Mouse (Mus musculus) gastrocnemius, postnatal 14 days (tissue): Measurements from ENCODE around the gene Spen. TPM values are rescaled to one million over a fixed set of nuclear protein-coding genes. Genes with fewer than 3 reads are reported as not detected.

Source experiments
- DNase-seq: peaks from one replicate; pipeline ENCODE4 v3.0.0; 2021; ENCODE audit warnings: mixed read lengths
- intact Hi-C: fragments of 180-260 bp; cut with DNase I; formaldehyde crosslinking; loops from one replicate; pipeline ENCODE4 v1.15.1; 2025; ENCODE audit warnings: low total_unique reads
- total RNA-seq, 2 experiments: library from RNA; stranded (reverse); gene quantifications; 2 replicates each; pipeline ENCODE4 v1.2.3; 2021

Gene Spen
- total RNA-seq, 2 experiments from 2014 or later, result 20.1 to 22.1 TPM

GRCm38 (mm10) chr4:141460481-141460880 lies 77.9 kb downstream of the Spen start:
- no peak for DNase-seq
- intact Hi-C loops, result no loop called here

- no peak for DNase-seq
- intact Hi-C loops, result no loop called here
These were observed 78.6 kb downstream of the Spen start for GRCm38 (mm10) chr4:141459766-141460165.

GRCm38 (mm10) chr4:141458888-141459287 lies 79.5 kb downstream of the Spen start:
- no peak for DNase-seq
- intact Hi-C loops, result no loop called here

GRCm38 (mm10) chr4:141458236-141458635 lies 80.2 kb downstream of the Spen start:
- DNase-seq, result peak; percentile 76
- intact Hi-C loops, result no loop called here

- intact Hi-C loops, result no loop called here
- DNase-seq, result no peak
These were observed 82.0 kb downstream of the Spen start for GRCm38 (mm10) chr4:141456193-141456938.

- DNase-seq, result no peak
- intact Hi-C loops, result no loop called here
These were observed 82.9 kb downstream of the Spen start for GRCm38 (mm10) chr4:141455526-141455925.

GRCm38 (mm10) chr4:141454581-141455350 lies 83.6 kb downstream of the Spen start:
- no peak for DNase-seq
- intact Hi-C loops, result no loop called here

- intact Hi-C loops, result no loop called here
- no peak for DNase-seq
These were observed 86.4 kb downstream of the Spen start for GRCm38 (mm10) chr4:141451916-141452450.

GRCm38 (mm10) chr4:141451251-141451650 lies 87.1 kb downstream of the Spen start:
- DNase-seq, result no peak
- intact Hi-C loops, result no loop called here

- intact Hi-C loops, result no loop called here
- no peak for DNase-seq
These were observed 92.2 kb downstream of the Spen start for GRCm38 (mm10) chr4:141446211-141446610.

GRCm38 (mm10) chr4:141445328-141445720 lies 93.1 kb downstream of the Spen start:
- intact Hi-C loops, result no loop called here
- no peak for DNase-seq

GRCm38 (mm10) chr4:141444451-141445327 lies 93.7 kb downstream of the Spen start, which contains the start of gene Zbtb17:
TSS of gene Zbtb17 (plus strand) at chr4:141444654.
- intact Hi-C loops, result no loop called here
- peak; percentile 90 for DNase-seq

GRCm38 (mm10) chr4:141443641-141444429 lies 94.6 kb downstream of the Spen start:
- intact Hi-C loops, result no loop called here
- DNase-seq, result no peak

- no peak for DNase-seq
- intact Hi-C loops, result no loop called here
These were observed 97.5 kb downstream of the Spen start for GRCm38 (mm10) chr4:141440877-141441276.

- intact Hi-C loops, result no loop called here
- no peak for DNase-seq
These were observed 99.2 kb downstream of the Spen start for GRCm38 (mm10) chr4:141439083-141439803.

GRCm38 (mm10) chr4:141435974-141436373 lies 102.4 kb downstream of the Spen start, which contains the start of gene Srarp:
TSS of gene Srarp (minus strand) at chr4:141436105.
- no peak for DNase-seq
- intact Hi-C loops, result no loop called here

- intact Hi-C loops, result no loop called here
- DNase-seq, result no peak
These were observed 105.2 kb downstream of the Spen start for GRCm38 (mm10) chr4:141433191-141433590.

- intact Hi-C loops, result no loop called here
- no peak for DNase-seq
These were observed 105.7 kb downstream of the Spen start for GRCm38 (mm10) chr4:141432666-141433065.
